Mouse (Mus musculus) kidney, postnatal 0 days (tissue): ENCODE results near the gene Mpzl2. TPM values are rescaled to one million over a fixed set of nuclear protein-coding genes. Genes with fewer than 3 reads are reported as not detected.

Experiments used
- ATAC-seq: fragments of 200-750 bp; cut with Nextera tagmentation; replicated peaks from 2 replicates; pipeline ENCODE4 v1.8.0; 2017; ENCODE audit warnings: low read depth, moderate number of reproducible peaks, moderate TSS enrichment, moderate library complexity; ENCODE audit not compliant: low FRiP score
- DNase-seq: peaks from one replicate; pipeline ENCODE4 v3.0.0-alpha.2; 2016; ENCODE audit warnings: low spot score
- H3K27ac ChIP-seq: fragments of 300-500 bp; sonication (generic); 2 replicates; pipeline ENCODE4 v1.5.1; 2014; ENCODE audit warnings: mild to moderate bottlenecking
- H3K27me3 ChIP-seq: fragments of 300-500 bp; sonication (generic); 2 replicates; pipeline ENCODE4 v1.6.1; 2014; ENCODE audit warnings: low read length, mixed read lengths; ENCODE audit not compliant: insufficient read depth
- H3K36me3 ChIP-seq: fragments of 300-500 bp; sonication (generic); 2 replicates; pipeline ENCODE4 v1.6.1; 2014; ENCODE audit warnings: low read length, mixed read lengths; ENCODE audit not compliant: insufficient read depth
- H3K4me1 ChIP-seq: fragments of 300-500 bp; sonication (generic); replicated peaks from 2 replicates; pipeline ENCODE4 v1.6.1; 2014; ENCODE audit warnings: antibody characterized with exemption, low read length, mixed read lengths; ENCODE audit not compliant: insufficient read depth
- H3K4me2 ChIP-seq: fragments of 300-500 bp; sonication (generic); 2 replicates; pipeline ENCODE4 v1.6.1; 2014; ENCODE audit warnings: mild to moderate bottlenecking, low read length, moderate library complexity, mixed read lengths
- H3K4me3 ChIP-seq: fragments of 300-500 bp; sonication (generic); replicated peaks from 2 replicates; pipeline ENCODE4 v1.5.1; 2014; ENCODE audit warnings: low read depth, low read length
- H3K9ac ChIP-seq: fragments of 300-500 bp; sonication (generic); 2 replicates; pipeline ENCODE4 v1.6.1; 2014; ENCODE audit warnings: low read depth, low read length
- H3K9me3 ChIP-seq: fragments of 300-500 bp; sonication (generic); replicated peaks from 2 replicates; pipeline ENCODE4 v1.6.1; 2016; ENCODE audit warnings: low read length, inconsistent platforms, mixed read lengths
- CTCF ChIP-seq: IDR thresholded peaks from 2 replicates; pipeline ENCODE4 v1.5.1; 2016; ENCODE audit warnings: antibody characterized with exemption, low read depth, mild to moderate bottlenecking, moderate library complexity
- WGBS: fragments of 180-500 bp; shearing (Covaris S2); extraction: QIAGEN DNeasy Blood & Tissue Kit; methylation state at CpG from one replicate; pipeline ENCODE4 v1.1.7; 2014; 5-methylcytosine and 5-hydroxymethylcytosine counted together
- polyA plus RNA-seq: library from polyadenylated mRNA; unstranded; fragments of >200 nt; fragmentation: Nextera tagmentation; extraction: Ambion mirVana; gene quantifications from 2 replicates; pipeline ENCODE4 v1.2.1, GENCODE M21; 2015

The Mpzl2 gene
- polyA plus RNA-seq, 1 experiment from 2014 or later = 23.1 TPM

DNA sequence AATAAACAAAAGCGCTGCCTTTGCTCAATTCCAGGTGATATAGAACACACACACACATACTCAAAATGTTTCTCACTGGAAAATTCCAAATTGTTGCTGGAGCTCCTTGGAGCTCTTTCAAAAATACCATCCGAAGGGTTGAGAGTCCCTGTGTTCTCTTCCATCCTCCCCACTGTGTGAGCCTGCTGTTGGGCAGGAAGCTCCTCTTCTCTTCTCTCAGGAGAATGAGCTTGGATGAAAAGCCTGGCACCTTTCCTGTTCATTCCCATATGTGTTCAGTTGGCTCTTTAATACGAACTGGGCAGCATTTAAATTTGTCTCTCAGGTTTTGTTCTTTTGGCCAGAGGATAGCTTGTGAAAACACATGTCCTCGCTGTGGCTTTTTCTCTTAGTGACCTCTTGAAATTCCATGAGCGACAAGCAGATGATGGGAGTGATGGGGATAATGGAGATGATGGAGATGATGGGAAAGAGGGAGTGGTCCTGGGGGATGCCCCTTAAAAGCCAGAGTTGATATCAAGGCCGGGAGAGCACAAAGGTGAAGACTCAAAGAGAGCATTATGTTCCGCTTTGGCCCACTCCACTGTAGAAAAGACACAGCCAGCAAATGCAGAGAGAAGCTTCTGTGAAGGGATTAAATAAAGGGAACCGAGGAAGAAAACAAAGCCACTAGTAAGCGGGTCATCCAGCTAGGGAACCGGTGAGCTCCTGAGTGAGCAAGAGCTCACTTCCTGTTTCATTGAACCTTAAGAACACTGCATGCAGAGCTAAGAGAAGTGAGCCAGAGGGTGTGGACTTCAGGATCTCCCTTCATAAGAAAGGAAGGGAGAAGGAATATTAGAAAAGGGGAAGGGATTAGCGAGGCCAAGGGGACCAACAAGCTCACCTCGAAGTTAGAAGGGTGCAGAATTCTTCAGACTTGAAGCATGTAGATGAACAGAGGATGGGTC is 46.4 kb downstream of the Mpzl2 start:
- no peak for TF ChIP-seq CTCF
- H3K4me1 ChIP-seq = no peaks in the 10 kb centered on the region
- WGBS = 82% methylated on average over 12 of the region's 12 CpGs
- H3K27ac ChIP-seq = no peak overlapping the region
- no peak overlapping the region for H3K9ac ChIP-seq
- no peak overlapping the region for H3K4me2 ChIP-seq
- ATAC-seq = no peak
- H3K36me3 ChIP-seq = no peaks in the 10 kb centered on the region
- no peak overlapping the region for H3K4me3 ChIP-seq
- no peaks in the 10 kb centered on the region for H3K9me3 ChIP-seq
- H3K27me3 ChIP-seq = no peaks in the 10 kb centered on the region
- DNase-seq = no peak

GRCm38 (mm10) chr9:45088040-45088439 is 48.4 kb downstream of the Mpzl2 start:
- DNase-seq = no peak
- H3K27ac ChIP-seq = no peak overlapping the region
- no peak overlapping the region for H3K4me3 ChIP-seq
- ATAC-seq = no peak
- H3K9ac ChIP-seq = no peak overlapping the region
- no peak overlapping the region for H3K4me2 ChIP-seq
- H3K4me1 ChIP-seq = no peaks in the 10 kb centered on the region
- no peaks in the 10 kb centered on the region for H3K36me3 ChIP-seq
- H3K27me3 ChIP-seq = no peaks in the 10 kb centered on the region
- no peaks in the 10 kb centered on the region for H3K9me3 ChIP-seq
- TF ChIP-seq CTCF = no peak

GRCm38 (mm10) chr9:45090811-45091210 is 51.2 kb downstream of the Mpzl2 start:
- H3K4me1 ChIP-seq = no peaks in the 10 kb centered on the region
- H3K36me3 ChIP-seq = no peaks in the 10 kb centered on the region
- H3K4me2 ChIP-seq = no peak overlapping the region
- no peak for DNase-seq
- no peaks in the 10 kb centered on the region for H3K9me3 ChIP-seq
- H3K4me3 ChIP-seq = no peak overlapping the region
- H3K27me3 ChIP-seq = no peaks in the 10 kb centered on the region
- TF ChIP-seq CTCF = peak; percentile 43; the same call in 1 of the 2 replicates
- ATAC-seq = no peak
- no peak overlapping the region for H3K9ac ChIP-seq
- no peak overlapping the region for H3K27ac ChIP-seq
- WGBS = 62% methylated on average over 3 of the region's 3 CpGs

DNA sequence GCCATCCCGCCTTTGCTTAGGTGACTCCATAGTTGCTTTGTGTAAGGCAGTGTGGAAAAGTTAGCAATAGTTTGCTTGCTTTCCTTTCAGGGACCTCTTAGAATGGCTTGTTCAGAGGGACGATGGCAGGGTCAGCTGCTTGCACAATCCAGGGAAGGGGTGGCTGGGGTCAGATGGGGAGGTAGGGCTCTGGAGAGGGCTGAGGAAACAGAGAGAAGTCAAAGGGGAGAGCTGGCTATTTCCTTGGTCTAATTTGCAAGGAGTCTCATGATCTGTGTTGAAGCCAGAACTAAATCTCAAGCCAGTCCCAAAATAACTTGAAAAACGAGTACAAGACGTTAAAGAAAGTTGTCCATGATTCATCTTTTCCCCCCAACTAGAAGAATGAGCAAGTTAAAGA is 53.0 kb downstream of the Mpzl2 start:
- H3K27ac ChIP-seq = 0 out of 2 replicates have a peak overlapping the region, but pooled peaks have one; percentile 4
- 47% methylated on average over 4 of the region's 4 CpGs for WGBS
- H3K9ac ChIP-seq = no peak overlapping the region
- no peak overlapping the region for H3K4me2 ChIP-seq
- no peaks in the 10 kb centered on the region for H3K36me3 ChIP-seq
- TF ChIP-seq CTCF = no peak
- no peaks in the 10 kb centered on the region for H3K27me3 ChIP-seq
- ATAC-seq = no peak
- H3K4me1 ChIP-seq = no peaks in the 10 kb centered on the region
- DNase-seq = no peak
- H3K9me3 ChIP-seq = no peaks in the 10 kb centered on the region
- H3K4me3 ChIP-seq = no peak overlapping the region

GRCm38 (mm10) chr9:45095149-45095937 is 55.7 kb downstream of the Mpzl2 start:
- no peak for ATAC-seq
- H3K4me1 ChIP-seq = no peaks in the 10 kb centered on the region
- H3K4me3 ChIP-seq = no peak overlapping the region

GRCm38 (mm10) chr9:45097877-45098276 is 58.3 kb downstream of the Mpzl2 start:
- H3K27me3 ChIP-seq = no peaks in the 10 kb centered on the region
- H3K9ac ChIP-seq = no peak overlapping the region
- no peak overlapping the region for H3K4me3 ChIP-seq
- no peak for TF ChIP-seq CTCF
- H3K4me2 ChIP-seq = no peak overlapping the region
- H3K36me3 ChIP-seq = no peaks in the 10 kb centered on the region
- whole genome bisulfite sequencing = 79% methylated on average over 5 of the region's 5 CpGs
- no peaks in the 10 kb centered on the region for H3K9me3 ChIP-seq
- no peak overlapping the region for H3K27ac ChIP-seq
- ATAC-seq (no peak), DNase-seq (no peak)
- H3K4me1 ChIP-seq = no peaks in the 10 kb centered on the region

More at GRCm38 (mm10) chr9:45095149-45095937, 55.7 kb downstream of the Mpzl2 start:
- Histone ChIP-seq H3K27ac (no peak overlapping the region), H3K27me3 (no peaks in the 10 kb centered on the region), H3K9ac (no peak overlapping the region), H3K36me3 (no peaks in the 10 kb centered on the region), H3K9me3 (no peaks in the 10 kb centered on the region), H3K4me2 (no peak overlapping the region)
- TF ChIP-seq CTCF = no peak
- no peak for DNase-seq
- 77% methylated on average over 6 of the region's 6 CpGs for WGBS
